Mouse (Mus musculus) forebrain, postnatal 0 days (tissue): ENCODE data around the gene Scp2d1. TPM values are rescaled to one million over a fixed set of nuclear protein-coding genes. Genes with fewer than 3 reads are reported as not detected.
"Not testable (repeated sequence)": the region's sequence is repeated elsewhere in the genome, so short reads cannot be mapped to it uniquely, and the experiment has no call there.

Source experiments
- ATAC-seq: fragments of 200-750 bp; cut with Nextera tagmentation; 2 replicates; pipeline ENCODE4 v1.8.0; 2017; ENCODE audit warnings: mild to moderate bottlenecking, moderate library complexity
- DNase-seq: peaks from one replicate; pipeline ENCODE4 v3.0.0-alpha.2; 2015
- H3K27ac ChIP-seq: fragments of 300-500 bp; sonication (generic); 2 replicates; pipeline ENCODE4 v1.5.1; 2014; ENCODE audit warnings: low read depth, mild to moderate bottlenecking, antibody characterized with exemption, low read length, moderate library complexity, mixed read lengths
- H3K27me3 ChIP-seq: fragments of 300-500 bp; sonication (generic); 2 replicates; pipeline ENCODE4 v1.6.1; 2014; ENCODE audit warnings: mild to moderate bottlenecking, low read length, mixed read lengths; ENCODE audit not compliant: insufficient read depth
- H3K36me3 ChIP-seq: fragments of 300-500 bp; sonication (generic); 2 replicates; pipeline ENCODE4 v1.6.1; 2014; ENCODE audit warnings: mild to moderate bottlenecking, moderate library complexity; ENCODE audit not compliant: insufficient read depth
- H3K4me1 ChIP-seq: fragments of 300-500 bp; sonication (generic); 2 replicates; pipeline ENCODE4 v1.6.1; 2014; ENCODE audit warnings: antibody characterized with exemption; ENCODE audit not compliant: insufficient read depth
- H3K4me2 ChIP-seq: fragments of 300-500 bp; sonication (generic); 2 replicates; pipeline ENCODE4 v1.6.1; 2014; ENCODE audit warnings: low read depth, mild to moderate bottlenecking, moderate library complexity
- H3K4me3 ChIP-seq: fragments of 300-500 bp; sonication (generic); 2 replicates; pipeline ENCODE4 v1.5.1; 2014; ENCODE audit warnings: low read depth, low read length, mixed read lengths
- H3K9ac ChIP-seq: fragments of 300-500 bp; sonication (generic); 2 replicates; pipeline ENCODE4 v1.6.1; 2014; ENCODE audit warnings: mild to moderate bottlenecking
- H3K9me3 ChIP-seq: fragments of 300-500 bp; sonication (generic); 2 replicates; pipeline ENCODE4 v1.6.1; 2016; ENCODE audit warnings: low read length
- CTCF ChIP-seq: sonication (generic); IDR thresholded peaks from 2 replicates; pipeline ENCODE4 v1.5.1; 2016; ENCODE audit warnings: antibody characterized with exemption, control low read depth, low read depth
- WGBS: fragments of 180-500 bp; shearing (Covaris S2); extraction: QIAGEN DNeasy Blood & Tissue Kit; methylation state at CpG from one replicate; pipeline ENCODE4 v1.1.7; 2014; 5-methylcytosine and 5-hydroxymethylcytosine counted together
- polyA plus RNA-seq: library from polyadenylated mRNA; unstranded; fragments of >200 nt; fragmentation: Nextera tagmentation; extraction: Ambion mirVana; gene quantifications from 2 replicates; pipeline ENCODE4 v1.2.1, GENCODE M21; 2015
- total RNA-seq: library from RNA; depleted of rRNA; stranded (reverse); fragments of >200 nt; gene quantifications from 2 replicates; pipeline ENCODE4 v1.2.3, GENCODE M21; 2014; rRNA removed

Gene Scp2d1
- 0.43 TPM in 1 of 2 replicates, not detected in the other for total RNA-seq
- polyA plus RNA-seq = not detected in 2 replicates

DNA sequence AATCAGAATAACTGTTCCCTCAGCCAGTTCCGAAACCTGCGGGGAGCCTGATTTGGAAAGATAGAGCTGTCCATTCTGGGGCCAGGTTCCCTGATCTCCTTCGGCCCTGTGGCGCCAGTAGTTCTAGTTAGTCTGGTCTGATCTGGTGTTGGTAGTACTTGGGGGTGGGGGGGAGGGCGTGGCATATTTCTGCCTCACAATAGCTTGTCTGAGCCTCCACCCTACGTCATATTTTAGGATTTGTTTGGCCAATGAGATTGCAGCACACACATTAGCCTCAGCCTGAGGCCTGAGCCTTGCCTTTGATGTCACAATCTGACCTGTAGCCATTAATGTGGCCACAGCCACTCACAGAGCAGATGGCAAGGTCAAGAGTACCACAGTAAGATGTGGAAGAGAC, at the start of gene Scp2d1:
Scp2d1 (plus strand) TSS at position 301 of the 400 bp plus-strand sequence.
- H3K27me3 ChIP-seq, ATAC-seq, H3K4me1 ChIP-seq, H3K4me2 ChIP-seq, H3K36me3 ChIP-seq, DNase-seq, H3K9ac ChIP-seq, H3K9me3 ChIP-seq, H3K4me3 ChIP-seq, H3K27ac ChIP-seq: not testable (repeated sequence)
- 88% methylated on average over 6 of the region's 6 CpGs for WGBS

DNA sequence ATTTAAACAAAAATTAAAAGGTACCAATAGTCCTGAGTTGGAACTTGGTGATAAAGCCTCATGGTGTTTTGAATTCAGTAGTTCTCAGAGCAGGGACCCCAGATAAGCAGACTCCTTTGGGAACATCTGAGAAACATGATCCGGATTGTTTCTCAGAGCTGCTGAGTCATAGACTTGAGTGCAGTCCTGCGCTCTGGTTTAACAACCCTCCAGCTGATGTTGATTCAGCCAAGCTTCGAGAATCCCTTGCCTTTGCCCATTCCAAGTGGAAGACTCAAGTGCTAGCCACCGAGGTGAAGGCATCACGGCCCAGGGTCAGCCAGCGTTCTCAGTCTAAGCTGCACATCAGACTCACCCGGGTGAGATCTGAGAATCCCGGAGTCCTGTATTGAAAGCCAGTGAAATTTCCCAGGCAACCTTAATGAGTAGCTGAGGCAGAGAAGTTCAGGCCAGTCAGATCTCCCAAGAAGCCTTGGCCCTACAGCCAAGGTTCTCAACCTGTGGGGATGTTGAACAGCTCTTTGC, 48.8 kb upstream of the Scp2d1 start:
- WGBS = 88% methylated on average over 8 of the region's 8 CpGs
- ATAC-seq = no peak
- no peak overlapping the region for H3K4me2 ChIP-seq
- TF ChIP-seq CTCF = no peak
- no peaks in the 10 kb centered on the region for H3K4me1 ChIP-seq
- H3K9ac ChIP-seq = no peak overlapping the region
- no peaks in the 10 kb centered on the region for H3K9me3 ChIP-seq
- H3K27ac ChIP-seq = no peak overlapping the region
- no peak for DNase-seq
- no peak overlapping the region for H3K4me3 ChIP-seq
- no peaks in the 10 kb centered on the region for H3K36me3 ChIP-seq
- H3K27me3 ChIP-seq = no peaks in the 10 kb centered on the region

DNA sequence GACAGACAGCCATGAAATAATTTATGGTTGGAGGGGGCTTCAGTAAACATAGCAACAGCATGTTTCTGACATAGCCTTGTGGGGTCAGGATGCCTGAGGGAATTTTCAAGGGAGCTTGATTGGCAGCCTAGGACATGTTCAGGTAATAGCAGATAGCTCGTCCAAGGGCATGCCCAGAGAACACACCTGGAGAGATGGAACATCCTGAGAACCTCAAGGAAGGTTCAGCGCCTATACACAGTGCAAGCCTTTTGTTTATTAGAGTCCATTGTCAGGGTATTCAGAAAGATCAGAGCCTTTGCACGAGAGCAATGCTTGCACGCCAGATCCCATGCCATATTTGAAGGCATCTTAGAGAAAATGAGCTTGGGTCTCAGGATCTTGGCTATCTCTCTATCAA, 47.8 kb upstream of the Scp2d1 start:
- 93% methylated on average over 4 of the region's 4 CpGs for WGBS
- Histone ChIP-seq H3K27ac (no peak overlapping the region), H3K4me1 (no peaks in the 10 kb centered on the region), H3K4me2 (no peak overlapping the region), H3K9ac (no peak overlapping the region), H3K27me3 (no peaks in the 10 kb centered on the region), H3K9me3 (no peaks in the 10 kb centered on the region), H3K4me3 (no peak overlapping the region), H3K36me3 (no peaks in the 10 kb centered on the region)
- TF ChIP-seq CTCF = no peak
- no peak for DNase-seq
- no peak for ATAC-seq

DNA sequence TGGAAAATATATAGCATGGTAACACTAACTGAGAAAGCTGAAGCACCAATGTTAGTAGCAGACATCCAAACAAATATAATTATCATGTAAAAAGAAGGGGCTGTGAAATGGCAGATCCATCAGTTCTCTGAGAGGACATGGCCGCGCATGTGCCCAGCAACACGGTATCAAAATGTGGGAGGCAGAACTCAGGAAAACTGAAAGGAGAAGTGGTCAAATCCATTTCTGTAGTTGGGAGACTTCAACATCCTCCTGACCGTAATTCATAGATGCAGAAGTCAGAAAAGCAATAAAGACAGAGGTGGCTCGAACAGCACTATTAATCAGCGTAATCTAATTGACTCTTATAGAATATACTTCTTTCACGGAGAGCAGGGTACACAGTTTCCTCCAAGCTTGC, 44.2 kb upstream of the Scp2d1 start:
- 91% methylated on average over 7 of the region's 7 CpGs for WGBS
- H3K4me2 ChIP-seq = no peak overlapping the region
- no peaks in the 10 kb centered on the region for H3K36me3 ChIP-seq
- no peak for TF ChIP-seq CTCF
- no peak overlapping the region for H3K27ac ChIP-seq
- no peaks in the 10 kb centered on the region for H3K4me1 ChIP-seq
- no peak for ATAC-seq
- H3K4me3 ChIP-seq = no peak overlapping the region
- H3K9me3 ChIP-seq = no peaks in the 10 kb centered on the region
- H3K27me3 ChIP-seq = no peaks in the 10 kb centered on the region
- no peak for DNase-seq
- H3K9ac ChIP-seq = no peak overlapping the region

DNA sequence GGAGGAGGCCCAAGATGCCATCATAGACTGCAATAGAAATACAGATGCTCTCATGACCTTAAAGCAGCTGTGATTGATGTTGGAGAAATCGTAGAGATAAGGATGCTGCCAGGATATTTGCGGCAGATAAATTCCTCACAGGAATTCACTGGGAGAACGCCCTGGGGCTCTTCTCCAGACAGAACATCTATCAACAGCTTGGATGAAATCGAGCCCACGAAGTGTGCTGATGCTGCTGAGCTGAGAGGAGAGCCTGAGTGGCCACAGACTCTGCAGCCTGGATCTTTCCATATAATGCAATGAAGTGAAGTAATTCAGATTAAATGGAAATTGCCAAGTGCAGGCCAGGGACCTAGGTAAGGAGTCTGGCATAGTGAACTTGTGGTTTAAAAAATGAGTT, 42.7 kb upstream of the Scp2d1 start:
- no peak overlapping the region for H3K4me3 ChIP-seq
- ATAC-seq (no peak), DNase-seq (no peak)
- 80% methylated on average over 5 of the region's 5 CpGs for WGBS
- H3K9me3 ChIP-seq = no peaks in the 10 kb centered on the region
- no peaks in the 10 kb centered on the region for H3K36me3 ChIP-seq
- H3K4me2 ChIP-seq = no peak overlapping the region
- no peaks in the 10 kb centered on the region for H3K27me3 ChIP-seq
- H3K4me1 ChIP-seq = no peaks in the 10 kb centered on the region
- TF ChIP-seq CTCF = no peak
- no peak overlapping the region for H3K9ac ChIP-seq
- H3K27ac ChIP-seq = no peak overlapping the region

DNA sequence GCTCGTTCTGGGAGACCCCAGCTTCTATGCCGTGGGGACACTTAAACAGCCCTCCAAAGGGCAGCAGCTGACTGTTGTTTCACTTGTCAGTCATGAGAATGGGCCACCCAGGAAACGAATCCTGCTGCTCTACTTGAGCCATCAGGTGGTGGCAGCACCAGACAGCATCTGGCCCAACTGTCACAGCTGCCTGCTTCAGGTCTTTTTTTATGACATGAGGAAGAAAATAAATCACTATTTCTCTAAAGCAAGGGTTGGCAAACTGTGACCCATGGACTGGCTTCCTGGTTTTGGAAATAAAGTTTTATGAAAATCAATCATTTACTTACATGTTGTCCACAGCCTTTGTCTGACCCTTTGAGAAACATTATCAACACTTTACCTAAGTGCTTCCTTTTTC, 41.6 kb upstream of the Scp2d1 start:
- no peak overlapping the region for H3K27ac ChIP-seq
- 54% methylated on average over 3 of the region's 3 CpGs for WGBS

DNA sequence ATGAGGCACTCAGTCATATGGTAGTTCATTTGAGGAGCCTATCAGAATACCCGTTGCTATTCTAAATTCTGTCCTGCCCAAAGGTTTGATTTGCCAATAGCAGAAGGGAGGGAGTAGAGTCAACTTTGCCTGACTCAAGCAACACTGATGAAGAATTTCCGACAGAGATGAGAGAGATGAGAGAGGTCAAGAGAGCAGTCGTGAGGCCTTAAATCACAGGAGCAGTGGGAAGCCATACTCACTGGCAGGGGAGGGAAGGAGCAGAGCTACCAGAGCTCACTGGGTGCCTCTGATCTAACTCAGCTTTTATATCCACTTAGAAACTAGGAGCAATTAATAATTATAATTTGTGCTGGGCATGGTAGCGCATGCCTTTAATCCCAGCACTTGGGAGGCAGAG, 41.0 kb upstream of the Scp2d1 start:
- Histone ChIP-seq H3K9me3 (no peaks in the 10 kb centered on the region), H3K9ac (no peak overlapping the region), H3K36me3 (no peaks in the 10 kb centered on the region), H3K4me2 (no peak overlapping the region), H3K27ac (no peak overlapping the region), H3K4me3 (no peak overlapping the region), H3K27me3 (no peaks in the 10 kb centered on the region), H3K4me1 (no peaks in the 10 kb centered on the region)
- DNase-seq = no peak
- 88% methylated on average over 4 of the region's 4 CpGs for WGBS
- TF ChIP-seq CTCF = no peak
- ATAC-seq = no peak

More for the DNA sequence above, 41.6 kb upstream of the Scp2d1 start:
- no peaks in the 10 kb centered on the region for H3K9me3 ChIP-seq
- no peak overlapping the region for H3K9ac ChIP-seq
- H3K4me2 ChIP-seq = no peak overlapping the region
- no peak for TF ChIP-seq CTCF
- DNase-seq = no peak
- H3K4me1 ChIP-seq = no peaks in the 10 kb centered on the region
- no peaks in the 10 kb centered on the region for H3K36me3 ChIP-seq
- ATAC-seq = no peak
- H3K4me3 ChIP-seq = no peak overlapping the region
- no peaks in the 10 kb centered on the region for H3K27me3 ChIP-seq
